Mouse (Mus musculus): Measurements from ENCODE around the gene Ccdc13.

The Ccdc13 gene

GRCm38 (mm10) chr9:121838829-121839621, at the start of gene Ccdc13:
Ccdc13 (minus strand) TSS chr9:121839461.
- DNase-seq (ENCODE audit: low spot score in 2 of 2) = peak; percentile 61 to 79

- peak in 1 of 2 experiments; percentile 49 for DNase-seq (ENCODE audit: low spot score in 2 of 2)
These were observed 42.8 kb upstream of the Ccdc13 start for GRCm38 (mm10) chr9:121882015-121882457.

- DNase-seq (ENCODE audit: low spot score in 2 of 2) = peak in 1 of 2 experiments; percentile 56
These were observed 42.0 kb upstream of the Ccdc13 start for GRCm38 (mm10) chr9:121881301-121881700.

- peak; percentile 63 to 87 for DNase-seq (ENCODE audit: low spot score in 2 of 2)
These were observed 41.6 kb upstream of the Ccdc13 start for GRCm38 (mm10) chr9:121880840-121881239.

GRCm38 (mm10) chr9:121877052-121877740, 37.9 kb upstream of the Ccdc13 start:
- DNase-seq (ENCODE audit: low spot score in 2 of 2) = peak in 1 of 2 experiments; percentile 61

GRCm38 (mm10) chr9:121873578-121873977, 34.3 kb upstream of the Ccdc13 start:
- peak in 1 of 2 experiments; percentile 47 for DNase-seq (ENCODE audit: low spot score in 2 of 2)

GRCm38 (mm10) chr9:121872062-121872683, 32.9 kb upstream of the Ccdc13 start:
- DNase-seq (ENCODE audit: low spot score in 2 of 2) = peak in 1 of 2 experiments; percentile 41

- DNase-seq (ENCODE audit: low spot score in 2 of 2) = peak in 1 of 2 experiments; percentile 25
These were observed 30.8 kb upstream of the Ccdc13 start for GRCm38 (mm10) chr9:121869973-121870515.

- DNase-seq (ENCODE audit: low spot score in 2 of 2) = no peak
These were observed 30.2 kb upstream of the Ccdc13 start for GRCm38 (mm10) chr9:121869432-121869831.

- peak in 1 of 2 experiments; percentile 20 for DNase-seq (ENCODE audit: low spot score in 2 of 2)
These were observed 29.0 kb upstream of the Ccdc13 start for GRCm38 (mm10) chr9:121868236-121868635.

GRCm38 (mm10) chr9:121867632-121868031, 28.4 kb upstream of the Ccdc13 start:
- peak in 1 of 2 experiments; percentile 41 for DNase-seq (ENCODE audit: low spot score in 2 of 2)

- DNase-seq (ENCODE audit: low spot score in 2 of 2) = no peak
These were observed 26.3 kb upstream of the Ccdc13 start for GRCm38 (mm10) chr9:121865425-121866008.

GRCm38 (mm10) chr9:121864837-121865236, 25.6 kb upstream of the Ccdc13 start:
- no peak for DNase-seq (ENCODE audit: low spot score in 2 of 2)

- no peak for DNase-seq (ENCODE audit: low spot score in 2 of 2)
These were observed 21.7 kb upstream of the Ccdc13 start for GRCm38 (mm10) chr9:121860921-121861320.

- no peak for DNase-seq (ENCODE audit: low spot score in 2 of 2)
These were observed 20.1 kb upstream of the Ccdc13 start for GRCm38 (mm10) chr9:121859345-121859744.

- DNase-seq (ENCODE audit: low spot score in 2 of 2) = no peak
These were observed 18.9 kb upstream of the Ccdc13 start, which contains the start of gene Higd1a for GRCm38 (mm10) chr9:121858153-121858488. Higd1a (minus strand) TSS chr9:121858362.

- peak; percentile 98 to 99 for DNase-seq (ENCODE audit: low spot score in 2 of 2)
These were observed 18.4 kb upstream of the Ccdc13 start for GRCm38 (mm10) chr9:121857474-121858152.

GRCm38 (mm10) chr9:121856649-121857416, 17.6 kb upstream of the Ccdc13 start:
- peak in 1 of 2 experiments; percentile 83 for DNase-seq (ENCODE audit: low spot score in 2 of 2)

GRCm38 (mm10) chr9:121854246-121854645, 15.0 kb upstream of the Ccdc13 start:
- no peak for DNase-seq (ENCODE audit: low spot score in 2 of 2)

- DNase-seq (ENCODE audit: low spot score in 2 of 2) = no peak
These were observed 8.6 kb upstream of the Ccdc13 start for GRCm38 (mm10) chr9:121847842-121848241.

All from spleen, postnatal 4 days (tissue).